Mouse (Mus musculus): Measurements from ENCODE around the gene Rp9. TPM values are rescaled to one million over a fixed set of nuclear protein-coding genes. Genes with fewer than 3 reads are reported as not detected.

Rp9 gene
- 129 and 162 TPM in 2 replicates for polyA plus RNA-seq (2012)

DNA sequence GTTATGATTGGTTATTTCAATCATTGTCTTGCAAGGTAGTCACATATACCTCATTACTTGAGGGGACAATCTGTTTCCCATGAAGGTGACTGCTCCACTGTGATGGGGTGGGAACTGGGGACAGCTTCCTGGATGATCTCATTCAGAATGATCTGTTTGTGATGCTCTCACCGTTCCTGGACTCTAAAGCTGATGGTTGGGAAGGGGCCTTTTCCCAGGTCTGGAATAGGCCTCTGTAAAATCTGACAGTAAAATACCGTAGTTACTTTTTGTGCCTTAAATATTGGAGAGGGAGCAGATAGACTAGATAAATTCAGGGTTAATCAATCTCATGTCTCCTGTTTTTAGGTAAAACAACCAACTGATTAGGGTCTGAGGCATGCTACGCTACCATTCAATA, at the start of gene Rp9:
Rp9 (minus strand) TSS at position 101 of the 400 bp plus-strand sequence.
- TF ChIP-seq GATA1 (IDR thresholded peaks at IDR 0.05; ENCODE audit: low read length): no peak

- TF ChIP-seq GATA1 (IDR thresholded peaks at IDR 0.05; ENCODE audit: low read length): no peak
Observed at GRCm38 (mm10) chr9:22518394-22519041, 49.0 kb upstream of the Rp9 start.

- TF ChIP-seq GATA1 (IDR thresholded peaks at IDR 0.05; ENCODE audit: low read length): no peak
Observed at GRCm38 (mm10) chr9:22515076-22515475, 45.5 kb upstream of the Rp9 start.

- peak; percentile 2 for TF ChIP-seq GATA1 (IDR thresholded peaks at IDR 0.05; ENCODE audit: low read length)
Observed at GRCm38 (mm10) chr9:22505574-22505973, 36.0 kb upstream of the Rp9 start.

DNA sequence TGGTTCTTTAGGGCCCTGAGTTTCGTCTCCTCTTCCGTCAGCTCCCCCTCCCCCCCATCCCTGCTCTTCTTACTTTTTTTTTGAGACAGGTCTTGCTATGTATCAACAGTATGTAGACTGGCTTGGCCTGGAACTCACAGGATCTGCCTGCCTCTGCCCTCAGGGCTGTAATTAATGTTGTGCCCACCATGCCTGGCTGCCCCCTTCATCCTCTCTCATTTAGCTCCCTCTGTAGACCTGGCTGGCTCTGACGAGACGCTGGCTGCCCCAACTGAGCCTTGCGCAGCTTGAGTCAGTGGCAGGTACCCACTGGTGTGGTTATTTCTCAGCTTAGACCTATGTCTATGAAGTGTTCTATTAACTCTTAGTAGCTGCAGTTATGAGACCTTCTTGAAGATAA, 34.0 kb upstream of the Rp9 start:
- TF ChIP-seq GATA1 (IDR thresholded peaks at IDR 0.05; ENCODE audit: low read length): no peak

GRCm38 (mm10) chr9:22502972-22503371, 33.4 kb upstream of the Rp9 start:
- no peak for TF ChIP-seq GATA1 (IDR thresholded peaks at IDR 0.05; ENCODE audit: low read length)

DNA sequence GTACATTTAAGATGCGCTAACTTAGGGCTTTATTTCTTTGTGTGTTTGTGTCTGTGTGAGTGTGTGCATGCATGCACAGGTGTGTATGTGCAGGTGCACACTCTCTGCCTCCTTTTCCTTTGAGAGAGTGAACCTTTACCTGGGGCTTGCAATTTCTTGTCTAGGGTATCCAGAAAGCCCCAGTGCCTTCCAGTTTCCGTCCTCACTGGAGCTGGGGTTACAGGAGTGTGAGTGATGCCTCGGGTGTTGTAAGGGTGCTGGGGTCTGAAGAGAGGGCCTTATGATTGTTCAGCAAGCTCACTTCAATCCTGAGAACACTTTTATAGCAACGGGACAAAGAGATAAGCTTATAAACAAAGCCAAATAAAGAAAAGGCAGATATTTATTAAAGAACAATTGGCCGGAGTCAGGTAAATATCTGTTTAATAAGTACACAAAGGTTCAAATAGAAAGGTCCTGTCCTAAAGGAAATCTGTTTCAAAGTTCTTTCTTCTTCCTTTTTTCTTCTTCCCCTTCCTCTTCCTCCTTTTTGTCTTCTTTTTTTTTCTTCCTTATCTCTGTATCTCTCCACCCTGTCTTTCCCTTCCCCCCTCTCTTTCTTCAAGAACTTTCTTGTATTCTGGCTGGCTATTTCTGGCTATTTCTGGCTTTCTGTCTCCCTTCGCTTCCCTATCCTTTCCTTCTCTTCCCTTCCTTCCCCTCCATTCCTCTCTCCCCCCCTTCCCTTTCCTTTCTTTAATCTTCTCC, 27.7 kb upstream of the Rp9 start:
- TF ChIP-seq GATA1 (IDR thresholded peaks at IDR 0.05; ENCODE audit: low read length): no peak

- no peak for TF ChIP-seq GATA1 (IDR thresholded peaks at IDR 0.05; ENCODE audit: low read length)
Observed at GRCm38 (mm10) chr9:22495133-22495532, 25.6 kb upstream of the Rp9 start.

DNA sequence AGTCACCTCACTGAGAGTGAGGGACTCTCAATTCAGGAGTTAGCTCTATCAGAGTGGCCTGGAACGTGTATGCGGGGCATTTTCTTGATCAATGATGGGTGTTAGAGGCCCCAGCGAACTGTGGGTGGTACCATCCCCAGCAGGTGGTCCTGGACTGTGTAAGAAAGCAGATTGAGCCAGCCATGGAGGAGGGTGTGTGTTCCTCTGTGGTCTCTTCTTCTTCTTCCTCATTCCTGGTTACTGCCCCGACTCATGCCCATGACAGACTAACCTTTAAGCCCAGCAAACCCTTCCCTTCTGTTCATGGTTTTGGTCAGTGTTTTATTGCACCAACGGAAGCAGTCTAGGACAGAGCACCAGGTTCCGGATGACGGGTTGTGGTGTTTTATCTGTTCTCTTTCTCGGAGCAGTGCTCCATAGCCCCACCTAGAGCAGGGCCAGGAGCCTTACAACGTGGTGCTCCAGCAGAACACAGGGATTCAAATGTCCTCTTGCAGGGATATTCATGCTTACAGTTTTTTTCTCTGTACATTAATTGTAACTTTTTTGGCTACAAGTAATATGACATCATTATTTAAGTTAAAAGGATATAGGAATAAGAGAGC, 24.8 kb upstream of the Rp9 start:
- no peak for TF ChIP-seq GATA1 (IDR thresholded peaks at IDR 0.05; ENCODE audit: low read length)

- TF ChIP-seq GATA1 (IDR thresholded peaks at IDR 0.05; ENCODE audit: low read length): no peak
Observed at GRCm38 (mm10) chr9:22488963-22489362, 19.4 kb upstream of the Rp9 start.

- no peak for TF ChIP-seq GATA1 (IDR thresholded peaks at IDR 0.05; ENCODE audit: low read length)
Observed at GRCm38 (mm10) chr9:22486211-22486610, 16.7 kb upstream of the Rp9 start.

DNA sequence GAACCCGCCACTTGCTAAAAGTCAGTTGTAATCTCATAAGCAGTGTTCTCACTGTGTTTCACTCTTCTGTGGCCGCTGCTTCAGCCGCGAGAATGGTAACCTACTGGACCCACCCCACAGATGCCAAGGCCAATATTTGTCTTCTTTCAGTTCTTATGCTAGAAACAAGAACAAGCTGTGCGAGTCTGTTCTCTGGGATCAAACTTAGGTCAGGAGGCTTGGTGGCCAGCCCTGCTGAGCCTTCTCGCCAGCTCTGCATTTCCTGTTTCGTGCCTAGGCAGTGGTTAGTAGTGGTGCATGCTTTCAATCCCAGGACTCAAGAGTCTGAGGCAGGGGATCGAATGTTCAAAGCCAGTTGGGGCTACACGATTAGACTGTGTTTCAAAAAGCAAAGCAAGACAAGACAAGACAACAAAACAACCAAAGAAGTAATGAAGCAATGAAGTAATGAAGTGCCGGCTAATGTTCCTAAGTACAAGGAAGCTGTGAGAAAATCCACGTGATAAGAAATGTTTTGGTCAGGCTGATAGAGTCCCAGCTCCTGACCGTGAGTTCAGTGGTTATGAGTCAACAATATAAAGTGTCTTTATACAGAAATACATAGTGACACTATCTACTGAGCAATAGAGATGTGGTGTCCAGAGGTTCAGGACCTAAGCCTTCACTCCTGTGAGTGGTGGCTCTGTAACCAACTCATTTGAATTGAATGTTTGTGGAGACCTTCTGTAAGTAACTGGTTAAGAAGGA, 15.2 kb upstream of the Rp9 start:
- TF ChIP-seq GATA1 (IDR thresholded peaks at IDR 0.05; ENCODE audit: low read length): no peak

DNA sequence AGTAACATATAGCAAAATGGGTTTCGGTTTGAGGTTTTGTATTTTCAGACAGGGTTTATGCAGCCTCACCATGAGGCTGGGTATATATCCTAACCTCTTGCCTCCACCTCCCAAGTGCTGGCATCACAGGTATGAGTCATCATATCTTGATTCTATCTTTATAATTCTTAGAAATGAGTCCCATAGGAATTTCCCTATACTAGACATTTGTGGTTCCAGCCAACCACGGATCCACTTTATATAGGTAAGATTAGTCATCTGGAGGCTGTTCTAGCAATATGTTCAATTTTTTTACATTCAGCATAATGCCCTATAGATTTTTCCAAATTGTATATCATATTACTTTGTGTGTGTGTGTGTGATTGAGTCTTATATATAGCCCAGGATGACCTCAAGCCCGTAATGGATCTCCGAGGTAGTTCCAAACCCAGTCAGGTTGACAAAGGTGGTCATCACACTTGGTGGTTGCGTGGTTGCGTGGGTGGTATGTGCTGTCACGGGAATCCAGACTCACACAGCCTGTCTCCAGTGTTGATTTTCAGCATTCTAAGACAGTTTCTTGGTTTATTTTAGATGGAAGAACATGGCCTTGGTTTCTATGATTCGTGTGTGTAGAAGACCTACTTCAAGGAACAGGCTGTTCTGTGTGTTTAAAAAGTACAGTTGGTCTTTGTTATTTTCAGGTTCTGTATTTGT, 14.5 kb upstream of the Rp9 start:
- TF ChIP-seq GATA1 (IDR thresholded peaks at IDR 0.05; ENCODE audit: low read length): no peak

- TF ChIP-seq GATA1 (IDR thresholded peaks at IDR 0.05; ENCODE audit: low read length): no peak
Observed at GRCm38 (mm10) chr9:22478946-22479345, 9.4 kb upstream of the Rp9 start.

- no peak for TF ChIP-seq GATA1 (IDR thresholded peaks at IDR 0.05; ENCODE audit: low read length)
Observed at GRCm38 (mm10) chr9:22476265-22476664, 6.7 kb upstream of the Rp9 start.
